Mouse (Mus musculus) heart, adult 8-10 months (tissue): ENCODE measurements at regions not wholly inside any gene's neighbourhood (a gene's known extent, or its start where the extent isn't known, plus 50 kb on each side); places are given as distances from the start of the nearest gene placed in this dataset.

Source experiments
- DNase-seq: peaks from one replicate; pipeline ENCODE4 v3.0.0; 2022; ENCODE audit warnings: low spot score

DNA sequence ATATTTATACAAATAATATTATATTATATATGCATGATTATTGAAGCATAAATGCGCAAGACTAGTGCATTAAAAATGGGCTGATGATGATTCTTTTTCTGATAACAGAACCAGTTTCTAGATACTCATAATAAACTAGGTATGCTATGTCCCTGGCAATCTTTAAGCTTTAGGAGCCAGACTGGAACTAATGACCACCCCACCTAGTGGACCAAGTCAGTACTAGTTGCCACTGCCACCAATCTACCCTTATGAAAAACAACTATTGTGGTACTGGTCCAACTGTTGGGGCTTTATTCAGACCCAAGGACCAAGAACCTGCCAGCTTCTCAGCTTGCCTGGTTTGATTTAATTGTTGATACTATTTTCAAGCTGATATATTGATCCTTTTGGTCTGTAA lies 722.8 kb downstream of the Dach1 start:
- DNase-seq = no peak

DNA sequence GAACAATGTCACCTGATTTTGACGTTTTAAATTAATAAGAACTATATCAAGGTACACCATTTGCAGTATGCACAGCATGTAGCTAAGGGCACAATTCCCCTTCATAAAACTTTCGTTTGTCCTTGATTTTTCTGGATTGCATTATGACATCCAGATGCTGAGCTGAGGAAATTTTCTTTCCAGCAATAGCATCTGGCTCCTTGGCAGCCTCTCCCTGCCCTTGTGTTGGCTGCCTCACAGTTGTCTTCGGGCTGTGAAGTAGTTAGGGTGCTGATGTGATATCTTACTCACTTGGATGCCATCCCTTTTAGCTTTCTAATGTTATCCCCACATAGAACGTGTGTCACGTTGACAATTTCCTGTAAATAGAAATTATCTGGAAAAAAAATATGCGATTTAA lies 729.2 kb downstream of the Dach1 start:
- no peak for DNase-seq

DNA sequence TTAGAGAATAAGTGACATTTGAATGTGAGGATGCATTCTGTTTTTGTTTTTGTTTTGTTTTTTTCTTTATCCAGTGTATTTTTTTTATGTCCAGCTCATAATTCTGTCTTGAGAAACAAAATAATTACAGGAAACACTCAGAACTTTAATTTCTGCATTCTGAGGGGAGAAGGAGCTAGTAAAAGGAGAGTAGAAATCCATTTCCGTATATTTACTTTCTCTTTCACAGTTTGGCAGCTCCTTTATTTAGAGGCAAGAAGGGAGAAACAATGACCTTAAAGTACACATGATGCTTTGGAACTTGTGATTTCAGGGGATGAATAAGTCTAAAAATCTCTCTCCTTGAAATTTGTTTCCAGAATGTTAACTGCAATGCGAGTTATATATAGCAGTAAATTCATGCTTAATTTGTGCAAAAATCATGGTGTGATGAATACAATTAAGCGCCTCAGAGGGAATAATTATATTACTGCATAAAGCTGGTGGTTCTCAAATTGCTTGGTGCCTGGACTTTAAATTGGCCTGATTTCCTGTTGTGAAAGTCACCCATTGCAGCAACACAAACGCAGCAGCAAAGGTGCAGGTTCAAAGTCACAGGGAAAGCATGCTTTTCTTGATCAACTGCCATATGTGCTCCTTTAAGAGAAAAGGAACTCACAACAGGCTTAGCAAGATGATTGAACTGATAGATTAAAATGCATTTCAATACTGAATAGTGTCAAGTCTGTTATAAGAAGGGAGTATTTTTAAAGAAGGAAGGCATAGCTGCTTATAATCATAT lies 733.9 kb downstream of the Dach1 start:
- DNase-seq = no peak

DNA sequence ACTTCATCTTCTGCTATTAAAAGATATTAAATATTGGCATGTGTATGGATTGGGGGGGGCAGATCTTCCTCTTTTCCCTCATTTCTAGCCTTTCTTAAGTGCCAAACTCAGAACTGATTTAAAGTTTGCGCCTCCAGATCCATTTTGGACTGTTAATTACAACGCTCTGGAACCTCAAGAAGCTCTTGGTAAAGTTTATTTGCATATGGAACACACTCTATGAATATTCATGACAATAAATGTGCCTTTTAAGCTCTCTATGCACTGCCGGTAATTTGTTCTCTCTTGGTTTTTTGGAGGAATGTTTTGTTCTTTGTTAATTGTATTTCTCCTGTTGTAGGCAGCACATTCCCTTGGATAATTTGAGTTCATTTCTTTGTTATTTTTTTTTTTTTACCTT lies 738.3 kb downstream of the Dach1 start:
- no peak for DNase-seq

DNA sequence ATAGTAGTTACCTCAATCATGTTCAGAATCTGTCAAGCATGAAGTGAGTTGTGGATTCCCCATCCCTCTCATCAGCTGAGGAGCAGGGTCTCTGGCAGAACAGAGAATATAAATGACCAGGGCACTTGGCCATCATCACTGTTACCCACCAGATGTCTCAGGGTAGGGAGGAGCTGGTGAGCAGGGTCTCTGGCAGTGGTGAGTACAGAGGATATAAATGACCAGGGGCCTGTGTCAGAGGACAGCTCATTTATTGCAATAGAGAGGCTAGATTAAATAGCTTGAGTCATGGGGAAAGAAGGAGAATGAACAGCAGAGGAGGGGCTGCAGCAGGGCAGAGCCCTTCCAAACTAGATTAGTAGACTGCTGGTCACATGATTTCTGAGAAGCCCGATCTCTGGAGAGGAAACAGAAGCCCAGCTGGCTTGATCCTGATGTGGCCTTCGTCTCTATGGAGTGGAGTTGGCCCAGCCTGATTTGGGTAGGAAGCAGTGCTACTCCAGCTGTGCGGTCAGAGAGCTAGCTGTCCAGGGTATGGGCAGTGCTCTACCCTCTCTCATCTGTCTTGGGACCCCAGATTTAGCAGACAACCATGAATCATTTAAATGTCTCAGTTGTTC lies 766.3 kb downstream of the Dach1 start:
- no peak for DNase-seq

DNA sequence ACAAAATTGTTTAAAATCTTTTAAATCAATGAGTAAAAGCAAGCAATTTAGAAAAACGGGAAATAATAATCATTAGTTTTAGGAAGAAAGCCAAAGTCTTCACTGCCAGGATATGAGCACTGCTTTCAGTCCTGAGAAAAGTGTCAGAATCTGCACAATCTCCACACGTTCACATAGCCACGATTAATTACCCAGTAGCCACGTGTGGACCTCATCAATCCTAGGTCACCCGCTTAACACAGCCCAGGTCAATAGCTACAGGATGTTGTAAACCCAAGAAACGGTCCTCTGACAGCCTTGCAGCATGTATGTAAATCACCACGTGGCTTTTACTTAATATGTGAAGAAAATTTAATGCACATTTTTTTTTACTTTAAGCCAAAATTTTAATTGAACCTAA lies 773.2 kb downstream of the Dach1 start:
- DNase-seq = no peak

DNA sequence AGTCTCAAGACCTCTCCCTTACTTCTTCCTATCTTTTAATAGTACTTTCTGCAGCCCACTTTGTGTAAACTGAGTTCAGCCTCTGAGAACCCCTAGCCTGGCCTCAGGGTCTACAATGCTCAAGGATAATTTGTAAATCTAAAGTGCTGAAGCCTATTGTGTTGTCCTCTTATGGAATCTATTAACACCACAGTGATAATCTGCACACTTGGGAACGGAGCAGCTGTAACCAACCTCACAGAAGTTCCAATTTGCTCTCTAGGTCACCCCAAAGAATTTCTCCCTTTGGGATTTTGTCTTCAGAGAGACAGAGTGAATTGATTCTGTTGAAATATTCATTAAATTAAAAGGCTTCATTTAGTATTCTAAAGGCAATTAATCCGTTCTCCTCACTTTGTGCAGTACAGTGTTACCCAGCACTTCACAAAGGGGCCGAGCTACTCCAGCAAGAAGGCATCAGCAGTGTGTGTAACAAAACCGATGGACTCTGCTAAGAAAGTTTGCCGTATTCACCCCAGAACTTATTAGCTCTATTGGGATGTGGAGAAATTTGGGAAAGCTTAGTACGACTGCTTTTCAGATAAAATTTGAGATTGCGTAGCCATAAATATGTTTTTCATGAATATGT lies 773.7 kb downstream of the Dach1 start:
- no peak for DNase-seq

DNA sequence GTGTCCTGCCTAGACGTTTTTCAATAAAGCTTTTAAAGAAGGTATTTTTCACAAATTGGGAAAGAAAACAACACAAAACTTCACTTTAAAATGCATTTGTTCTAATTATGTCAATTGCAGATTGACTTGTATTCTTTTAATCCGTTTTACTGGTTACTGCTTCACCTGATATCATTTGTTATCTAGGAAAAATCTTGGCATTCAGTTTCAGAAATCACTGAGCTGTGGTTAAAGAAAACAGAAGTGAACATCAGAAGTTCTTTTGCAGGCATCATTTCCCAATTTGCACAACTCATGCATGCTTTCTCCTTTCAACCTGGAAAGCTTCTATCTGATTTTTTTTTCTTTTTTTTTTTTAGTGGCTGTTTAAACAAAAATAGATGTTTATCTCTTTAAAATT lies 780.6 kb downstream of the Dach1 start:
- no peak for DNase-seq

DNA sequence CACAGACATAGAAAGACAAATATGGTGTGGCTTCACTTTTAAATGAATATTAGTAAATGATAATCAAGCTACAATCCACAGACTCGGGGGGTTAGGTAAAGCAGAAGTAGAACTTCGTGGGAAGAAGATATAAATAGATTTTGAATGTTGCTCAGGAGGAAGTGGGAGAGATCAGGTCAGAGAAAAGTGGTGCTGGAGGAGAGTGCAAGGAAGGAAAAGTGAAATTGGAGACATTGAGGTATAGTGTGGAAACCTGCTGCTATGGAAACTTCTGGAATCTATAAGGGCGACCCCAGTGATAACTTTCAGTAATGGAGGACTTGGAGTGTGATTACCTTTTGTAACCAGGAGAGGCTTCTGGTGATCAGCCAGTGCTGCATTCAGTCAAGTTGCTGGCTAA lies 789.4 kb downstream of the Dach1 start:
- no peak for DNase-seq

DNA sequence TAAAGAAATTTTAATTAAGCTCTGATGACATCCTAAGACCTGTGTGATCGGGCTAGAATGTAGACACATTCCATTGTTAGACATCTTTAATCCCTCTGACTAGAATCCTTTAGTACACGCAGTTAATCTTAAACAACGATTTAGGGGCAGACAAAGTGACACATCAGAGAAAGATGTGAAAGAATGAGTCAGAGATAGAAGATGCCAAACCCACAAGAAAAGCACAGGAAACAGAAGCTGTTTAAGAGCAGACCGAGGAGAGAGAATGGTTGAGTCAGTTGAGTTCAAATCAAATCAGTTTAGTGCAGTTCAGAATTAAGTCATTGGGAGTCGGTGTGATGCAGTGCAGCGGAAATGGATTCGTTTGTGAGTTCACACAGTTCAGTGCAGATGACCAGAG lies 812.6 kb downstream of the Dach1 start:
- DNase-seq = no peak

DNA sequence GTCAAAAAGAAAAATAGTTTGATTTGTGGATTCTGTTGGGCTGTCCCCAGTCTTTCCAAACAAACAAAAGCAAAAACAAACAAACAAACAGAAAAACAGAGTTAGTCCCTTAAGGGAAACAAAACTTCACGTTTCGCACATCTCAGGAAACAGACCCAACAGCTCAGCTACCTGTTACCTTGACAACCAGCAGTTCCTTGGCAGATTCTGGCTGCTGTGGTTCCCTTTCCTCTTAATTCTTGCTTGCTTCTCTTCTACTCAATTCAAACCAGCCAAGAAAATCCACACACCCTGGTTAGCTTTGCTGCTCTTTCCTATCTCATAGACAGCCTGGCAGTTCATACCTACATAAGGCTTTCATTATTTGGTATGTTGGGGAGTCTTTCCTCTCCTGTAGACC lies 821.6 kb downstream of the Dach1 start:
- DNase-seq = no peak

DNA sequence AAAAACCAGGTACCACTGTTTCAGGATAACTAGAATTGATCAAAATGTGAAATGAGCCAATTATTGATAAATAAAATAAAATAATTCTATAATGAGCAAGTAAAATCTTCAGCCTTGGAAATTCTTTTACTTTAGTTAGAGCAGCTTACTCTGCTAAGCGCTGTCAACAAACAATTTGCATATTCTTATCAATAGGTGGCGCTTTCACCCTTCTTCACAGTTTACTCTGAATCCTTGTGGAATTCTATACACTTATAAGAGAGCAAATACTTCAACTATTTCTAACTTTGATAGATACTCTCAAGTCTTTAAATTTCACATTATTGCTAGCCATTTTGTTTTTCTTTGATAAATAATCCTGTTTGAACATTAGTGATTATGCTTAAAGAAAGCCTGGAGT lies 812.5 kb upstream of the Klhl1 start:
- DNase-seq = peak; percentile 26

DNA sequence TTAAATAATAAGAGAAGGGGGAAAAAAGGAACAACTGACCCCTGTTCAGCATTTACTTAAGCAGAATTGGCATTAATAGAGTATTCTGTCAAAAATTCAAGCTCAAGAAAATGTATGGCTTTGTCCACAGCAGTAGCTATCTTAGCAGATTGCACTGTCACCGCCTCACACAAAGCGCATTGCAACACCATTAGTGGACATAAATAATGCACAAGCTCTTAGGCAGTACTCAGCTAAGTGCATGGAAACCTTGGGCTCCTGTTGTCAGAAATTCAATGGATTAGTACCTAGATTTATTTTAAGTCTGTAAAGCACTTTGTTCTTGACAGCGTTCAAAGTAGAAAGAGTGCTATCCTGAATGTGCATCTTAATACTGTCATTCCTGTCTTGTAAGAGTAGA lies 811.1 kb upstream of the Klhl1 start:
- DNase-seq = no peak

DNA sequence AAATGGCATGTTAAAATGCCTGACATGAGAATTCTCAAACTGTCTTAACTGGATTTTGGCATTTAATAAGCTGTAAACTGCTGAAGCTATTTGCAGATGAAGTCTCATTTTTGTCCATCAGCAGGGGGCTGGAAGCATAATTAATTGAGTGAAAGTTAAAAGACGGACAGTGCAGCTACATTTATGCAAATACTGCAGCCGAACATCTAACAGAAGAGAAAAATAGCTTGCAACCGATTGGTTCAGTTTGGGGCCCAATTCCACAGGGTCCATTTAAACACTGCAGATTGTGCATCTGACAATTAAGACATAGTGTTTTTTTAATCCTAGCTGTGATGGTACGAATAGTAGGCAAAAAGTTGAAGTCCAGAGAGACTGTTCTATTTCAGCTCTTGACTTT lies 774.2 kb upstream of the Klhl1 start:
- no peak for DNase-seq

DNA sequence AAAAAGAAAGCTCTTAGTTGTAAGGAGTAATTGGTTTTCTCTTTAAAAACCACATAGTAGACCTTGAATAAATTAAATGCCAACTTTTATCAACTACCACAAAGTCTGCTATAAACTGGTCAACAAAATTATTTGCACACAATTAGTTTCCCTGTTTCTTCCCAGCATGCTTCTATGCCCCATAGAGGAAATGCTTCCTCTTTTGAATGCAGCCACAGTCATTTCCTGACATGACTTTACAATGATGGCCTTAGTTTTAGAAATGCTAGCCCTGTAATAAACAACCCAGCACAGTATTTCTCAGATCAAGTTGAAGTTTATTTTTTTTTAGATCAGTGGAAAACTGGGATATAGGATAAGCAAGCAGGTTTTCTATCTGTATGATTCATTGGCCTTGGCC lies 768.5 kb upstream of the Klhl1 start:
- DNase-seq = peak; percentile 4

DNA sequence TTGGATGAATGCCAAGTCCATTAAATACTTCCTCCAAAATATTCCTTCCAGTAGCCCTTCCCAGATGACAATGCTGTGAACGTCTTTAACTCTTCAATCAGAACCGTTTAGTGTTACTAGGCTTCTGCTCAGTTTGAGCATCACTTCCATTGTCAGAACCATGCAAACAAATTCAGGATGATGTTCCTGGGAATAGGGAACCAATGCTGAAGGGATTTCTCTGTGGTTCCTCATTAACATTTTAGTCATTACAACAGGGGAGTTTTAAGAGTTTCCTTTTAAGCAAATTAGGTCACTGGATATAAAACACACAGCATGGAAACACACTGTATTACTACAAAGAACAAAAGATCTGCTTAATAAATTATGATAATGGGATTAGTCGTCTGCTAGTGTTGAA lies 739.6 kb upstream of the Klhl1 start:
- no peak for DNase-seq
